Comparison of ENCODE assay signal across 8 mouse cellular contexts in the genomic region with DNA sequence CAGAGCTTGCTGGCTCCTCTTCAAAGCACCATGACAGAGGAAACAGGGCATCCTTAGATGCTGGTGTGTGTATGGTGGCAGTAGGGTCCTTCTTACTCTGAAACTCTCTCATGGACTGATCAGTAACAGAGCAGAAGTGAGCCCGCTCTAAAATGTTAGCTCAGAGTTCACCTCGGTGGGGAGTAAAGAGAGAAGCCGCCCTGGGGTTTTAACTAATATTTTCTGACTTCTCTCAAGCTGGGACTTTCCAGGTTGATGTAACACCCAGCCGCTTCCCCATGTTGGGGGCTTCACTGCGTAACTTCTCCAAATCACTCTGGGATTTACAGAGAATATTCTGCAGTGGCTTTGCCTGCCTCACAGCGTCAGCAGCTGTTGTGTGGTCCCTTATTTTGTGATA.
DNase-seq lines count a peak whose midpoint lies in the region; ATAC-seq and TF ChIP-seq lines count a peak whose summit lies in the region.

No protein-coding gene starts in this region.

- TF ChIP-seq CTCF in thymus, adult 2 months (IDR thresholded peaks at IDR 0.05; ENCODE audit: borderline replicate concordance, control insufficient read depth, extremely low read depth, insufficient read depth, low read length, poor library complexity) = no peak
- no peak for TF ChIP-seq CTCF in liver, postnatal 0 days (IDR thresholded peaks at IDR 0.05; ENCODE audit: low read depth)

- no peak for TF ChIP-seq POLR2A in thymus, adult 2 months (IDR thresholded peaks at IDR 0.05; ENCODE audit: control insufficient read depth, extremely low read depth, insufficient read depth, low read length, poor library complexity)

- peak overlapping the region; percentile 66 for H3K27ac ChIP-seq in thymus, adult 2 months (ENCODE audit: control insufficient read depth, insufficient read depth, low read length)
- peak overlapping the region; percentile 15 for H3K27ac ChIP-seq in heart, embryonic 12.5 days (ENCODE audit: poor library complexity, severe bottlenecking)
- H3K27ac ChIP-seq in liver, postnatal 0 days (ENCODE audit: low read depth) = peak overlapping the region; percentile 64
- H3K27ac ChIP-seq in stomach, embryonic 14.5 days (ENCODE audit: low read length) = peak overlapping the region; percentile 15; the same call in 1 of the 2 replicates

- intact Hi-C loops in gastrocnemius, postnatal 36 days (cut with DNase I) = no loop called here
- intact Hi-C loops in left cerebral cortex, postnatal 25 days (cut with DNase I) = no loop called here

- WGBS in thymus, adult 2 months = 4% methylated on average over 6 of the region's 6 CpGs
- 67% methylated on average over 6 of the region's 6 CpGs for WGBS in heart, embryonic 12.5 days
- 36% methylated on average over 6 of the region's 6 CpGs for WGBS in liver, postnatal 0 days (ENCODE audit: insufficient replicate concordance)
- 62% methylated on average over 6 of the region's 6 CpGs for WGBS in stomach, embryonic 14.5 days

- H3K4me1 ChIP-seq in thymus, adult 2 months (replicated peaks; ENCODE audit: control insufficient read depth, insufficient read depth, low read length) = peaks cover 37% of the 10 kb centered on the region
- peaks cover 57% of the 10 kb centered on the region for H3K4me1 ChIP-seq in heart, embryonic 12.5 days (replicated peaks)
- peaks cover 69% of the 10 kb centered on the region for H3K4me1 ChIP-seq in liver, postnatal 0 days (ENCODE audit: insufficient read depth)
- H3K4me1 ChIP-seq in stomach, embryonic 14.5 days (ENCODE audit: control insufficient read depth, insufficient read depth, low read length) = peaks cover 29% of the 10 kb centered on the region

- H3K9me3 ChIP-seq in heart, embryonic 12.5 days (replicated peaks) = no peaks in the 10 kb centered on the region
- no peaks in the 10 kb centered on the region for H3K9me3 ChIP-seq in liver, postnatal 0 days (ENCODE audit: low read length)
- H3K9me3 ChIP-seq in stomach, embryonic 14.5 days (ENCODE audit: control insufficient read depth, low read depth, low read length) = no peaks in the 10 kb centered on the region

- peak overlapping the region; percentile 59 for H3K9ac ChIP-seq in heart, embryonic 12.5 days
- H3K9ac ChIP-seq in liver, postnatal 0 days (replicated peaks) = peak overlapping the region; percentile 61
- H3K9ac ChIP-seq in stomach, embryonic 14.5 days (replicated peaks; ENCODE audit: low read depth, low read length) = no peak overlapping the region

- H3K4me2 ChIP-seq in heart, embryonic 12.5 days = peak overlapping the region; percentile 62
- H3K4me2 ChIP-seq in liver, postnatal 0 days (ENCODE audit: low read depth, low read length) = peak overlapping the region; percentile 80
- H3K4me2 ChIP-seq in stomach, embryonic 14.5 days (replicated peaks; ENCODE audit: low read depth, low read length) = peak overlapping the region; percentile 28

- peaks cover 3% of the 10 kb centered on the region; the same call in 1 of the 2 replicates for H3K36me3 ChIP-seq in thymus, adult 2 months (ENCODE audit: control insufficient read depth, insufficient read depth, low read length)
- H3K36me3 ChIP-seq in heart, embryonic 12.5 days = 0 out of 2 replicates have a peak, but pooled peaks cover 8% of the 10 kb centered on the region
- H3K36me3 ChIP-seq in liver, postnatal 0 days (replicated peaks; ENCODE audit: insufficient read depth, low read length) = peaks cover 10% of the 10 kb centered on the region; the same call in 1 of the 2 replicates
- no peaks in the 10 kb centered on the region for H3K36me3 ChIP-seq in stomach, embryonic 14.5 days (ENCODE audit: control insufficient read depth, insufficient read depth, low read length)

- no peaks in the 10 kb centered on the region for H3K27me3 ChIP-seq in thymus, adult 2 months (ENCODE audit: control insufficient read depth, insufficient read depth, low read length)
- no peaks in the 10 kb centered on the region for H3K27me3 ChIP-seq in heart, embryonic 12.5 days (replicated peaks)
- no peaks in the 10 kb centered on the region for H3K27me3 ChIP-seq in liver, postnatal 0 days (ENCODE audit: insufficient read depth, low read length)
- H3K27me3 ChIP-seq in stomach, embryonic 14.5 days (ENCODE audit: control insufficient read depth, insufficient read depth, low read length) = no peaks in the 10 kb centered on the region

- ATAC-seq in heart, embryonic 12.5 days (ENCODE audit: insufficient number of reproducible peaks, low FRiP score) = no peak
- ATAC-seq in liver, postnatal 0 days = no peak
- no peak for ATAC-seq in stomach, embryonic 14.5 days (ENCODE audit: insufficient number of reproducible peaks, insufficient read depth, low FRiP score, low read depth)

- no peak for TF ChIP-seq EP300 in liver, postnatal 0 days (IDR thresholded peaks at IDR 0.05; ENCODE audit: low read depth)

- peak; percentile 38 for DNase-seq in thymus, adult 2 months
- DNase-seq in thymus, postnatal 10 days (ENCODE audit: low spot score in 2 of 2) = no peak
- DNase-seq in liver, postnatal 0 days = peak; percentile 26
- no peak for DNase-seq in right cerebral cortex, postnatal 25 days
- no peak for DNase-seq in gastrocnemius, postnatal 36 days
- DNase-seq in left cerebral cortex, postnatal 25 days (ENCODE audit: low spot score in 2 of 2) = no peak

- peak overlapping the region; percentile 41 for H3K4me3 ChIP-seq in thymus, adult 2 months (ENCODE audit: control insufficient read depth, insufficient read depth, low read length)
- peak overlapping the region; percentile 40 for H3K4me3 ChIP-seq in heart, embryonic 12.5 days
- peak overlapping the region; percentile 71 for H3K4me3 ChIP-seq in liver, postnatal 0 days (ENCODE audit: low read depth, low read length)
- peak overlapping the region; percentile 15; the same call in 1 of the 2 replicates for H3K4me3 ChIP-seq in stomach, embryonic 14.5 days (ENCODE audit: low read depth, low read length)

Comparison
In these comparisons a context has a peak if more than half of its experiments do, and no peak if none do; other contexts are left out.
1. DNase-seq: peak in thymus, adult 2 months (single experiment) and liver, postnatal 0 days (single experiment); none in thymus, postnatal 10 days (0 of 2), right cerebral cortex, postnatal 25 days (single experiment), gastrocnemius, postnatal 36 days (0 of 2) and left cerebral cortex, postnatal 25 days (0 of 2).
2. H3K27ac ChIP-seq: peak in every context shown above with its lines; median percentile 66 in thymus, adult 2 months; 64 in liver, postnatal 0 days; 15 in heart, embryonic 12.5 days; 15 in stomach, embryonic 14.5 days.
3. H3K4me3 ChIP-seq: peak in every context shown above with its lines; median percentile 71 in liver, postnatal 0 days; 41 in thymus, adult 2 months; 40 in heart, embryonic 12.5 days; 15 in stomach, embryonic 14.5 days.
4. H3K4me2 ChIP-seq: peak in every context shown above with its lines; median percentile 80 in liver, postnatal 0 days; 62 in heart, embryonic 12.5 days; 28 in stomach, embryonic 14.5 days.